Mouse (Mus musculus): Measurements from ENCODE around the gene Ccdc175.
A peak's percentile ranks its signal among the peaks of the same experiment; 100 is the strongest.

The Ccdc175 gene

DNA sequence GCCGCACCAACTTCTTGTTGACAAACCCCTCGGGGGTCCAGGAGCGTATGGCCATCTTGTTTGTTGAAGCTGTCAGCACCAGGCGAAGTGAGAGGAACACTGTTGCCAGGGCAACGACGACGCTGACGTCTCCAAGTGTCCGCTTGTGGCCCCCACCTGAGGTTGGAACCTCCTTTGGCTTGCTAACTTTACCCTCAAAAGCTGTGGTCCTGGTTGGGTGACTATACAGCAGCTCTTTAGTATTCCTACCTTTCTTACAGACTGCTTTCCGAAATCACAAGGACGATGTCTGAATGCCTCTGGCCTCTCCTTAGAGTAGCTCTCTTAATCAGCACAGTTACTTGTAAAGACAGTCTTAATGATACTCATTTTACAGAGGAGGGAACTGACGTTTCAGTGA, at the start of gene Ccdc175:
Ccdc175 (minus strand) TSS at position 101 of the 400 bp plus-strand sequence.
- no peak for DNase-seq

DNA sequence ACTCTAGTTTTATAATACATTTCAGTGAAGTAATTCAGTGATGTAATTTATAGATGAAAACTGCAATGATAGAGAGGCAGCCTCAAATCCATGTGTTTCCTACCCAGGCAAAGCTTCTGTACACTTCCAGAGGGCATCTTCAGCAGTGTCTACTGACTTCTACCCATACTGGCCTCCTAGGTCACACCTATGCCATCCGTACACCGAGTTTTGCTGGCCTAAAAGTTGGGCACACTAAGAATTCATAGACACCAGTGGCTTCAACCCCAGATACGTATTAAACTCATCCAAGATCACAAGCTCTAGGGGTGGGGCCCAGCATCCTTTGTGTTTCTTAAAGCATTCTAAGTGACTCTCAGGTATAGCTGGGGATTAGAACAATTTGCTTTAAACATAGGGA, 49.3 kb upstream of the Ccdc175 start:
- DNase-seq, result no peak

- DNase-seq, result no peak
Observed at GRCm38 (mm10) chr12:72232826-72233790, 48.3 kb upstream of the Ccdc175 start.

DNA sequence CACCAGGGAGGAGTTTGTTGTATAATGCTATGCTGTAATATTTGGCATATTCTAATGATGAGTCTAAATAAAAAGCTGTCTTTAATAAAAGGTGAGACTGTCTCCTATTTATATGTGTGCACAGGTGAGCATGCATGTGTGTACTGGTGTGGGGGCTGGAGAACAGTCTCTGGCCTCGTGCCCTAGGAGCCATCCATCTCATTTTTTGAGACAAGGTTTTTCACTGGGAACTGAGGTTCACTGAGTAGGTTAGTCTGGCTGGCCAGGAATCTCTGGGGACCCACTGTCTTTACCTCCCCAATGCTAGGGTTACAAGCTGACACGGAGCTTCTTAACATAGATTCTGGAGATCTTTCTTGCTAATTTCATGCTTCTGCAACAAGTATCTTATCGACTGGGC, 47.3 kb upstream of the Ccdc175 start:
- no peak for DNase-seq

GRCm38 (mm10) chr12:72229451-72230196, 44.8 kb upstream of the Ccdc175 start:
- no peak for DNase-seq

GRCm38 (mm10) chr12:72227731-72228130, 42.9 kb upstream of the Ccdc175 start:
- DNase-seq, result no peak

- no peak for DNase-seq
Observed at GRCm38 (mm10) chr12:72225371-72225770, 40.5 kb upstream of the Ccdc175 start.

GRCm38 (mm10) chr12:72223557-72224102, 38.8 kb upstream of the Ccdc175 start:
- no peak for DNase-seq

DNA sequence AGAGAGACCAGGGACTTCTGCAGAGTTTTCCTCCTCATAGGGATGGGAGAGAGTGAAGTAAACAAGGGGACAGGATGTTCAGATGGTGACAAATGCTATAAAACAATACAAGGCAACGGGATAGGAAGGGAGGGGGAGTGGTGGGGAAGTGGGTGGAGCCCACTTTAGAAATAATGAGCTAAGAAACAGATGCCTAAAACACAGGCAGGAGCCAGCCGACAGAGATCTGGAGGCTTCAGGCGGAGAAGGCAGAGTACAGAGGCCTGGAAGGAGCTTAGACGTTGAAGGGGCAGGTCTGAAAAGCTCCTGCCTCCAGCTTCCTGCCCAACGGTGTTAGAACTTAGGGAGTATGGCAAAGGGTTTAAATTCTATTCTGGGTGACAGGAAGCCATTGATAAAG, 28.7 kb upstream of the Ccdc175 start:
- no peak for DNase-seq

GRCm38 (mm10) chr12:72200828-72201227, 16.0 kb upstream of the Ccdc175 start:
- no peak for DNase-seq

GRCm38 (mm10) chr12:72197925-72198486, 13.2 kb upstream of the Ccdc175 start:
- DNase-seq, result no peak

GRCm38 (mm10) chr12:72197434-72197833, 12.6 kb upstream of the Ccdc175 start:
- DNase-seq, result no peak

DNA sequence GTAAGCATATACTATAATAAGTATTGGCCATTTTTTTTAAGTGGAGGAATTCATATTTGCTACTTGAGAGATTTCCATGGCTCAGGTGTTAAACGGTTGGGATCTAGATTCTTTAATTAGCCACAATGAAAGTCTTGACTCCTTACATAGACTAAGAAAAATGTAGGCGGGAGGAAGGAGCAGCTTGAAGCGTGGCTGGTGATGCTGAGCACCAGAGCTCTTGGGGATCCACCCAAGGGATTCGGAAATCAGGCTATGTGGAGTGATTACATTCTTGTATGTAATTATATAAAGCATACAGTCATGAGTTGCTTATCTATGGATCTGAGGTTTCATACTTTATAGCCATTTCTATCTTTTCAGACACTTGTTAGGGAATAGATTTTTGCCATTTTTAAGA, 5.3 kb downstream of the Ccdc175 start:
- DNase-seq, result no peak

- DNase-seq, result no peak
Observed at GRCm38 (mm10) chr12:72178322-72178721, 6.5 kb downstream of the Ccdc175 start.

DNA sequence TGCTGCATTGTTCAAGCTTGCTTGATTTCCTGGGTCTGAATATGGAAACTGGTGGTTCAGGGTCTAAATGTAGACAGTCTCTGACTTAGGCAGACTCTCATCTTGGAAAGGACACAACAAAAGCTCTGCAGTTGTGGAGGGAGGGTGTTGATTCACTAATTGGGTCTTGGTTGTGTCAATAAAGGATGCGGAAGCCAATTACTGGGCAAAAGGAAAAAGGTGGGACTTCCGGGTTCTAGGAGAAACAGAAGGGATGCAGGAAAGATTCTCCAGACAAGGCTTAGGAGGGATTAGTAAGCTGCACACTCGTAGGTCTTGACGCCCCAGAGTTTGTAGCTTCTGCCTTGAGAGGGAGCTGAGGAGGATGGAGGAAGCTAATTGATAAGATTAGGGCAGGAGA, 26.4 kb downstream of the Ccdc175 start:
- no peak for DNase-seq

DNA sequence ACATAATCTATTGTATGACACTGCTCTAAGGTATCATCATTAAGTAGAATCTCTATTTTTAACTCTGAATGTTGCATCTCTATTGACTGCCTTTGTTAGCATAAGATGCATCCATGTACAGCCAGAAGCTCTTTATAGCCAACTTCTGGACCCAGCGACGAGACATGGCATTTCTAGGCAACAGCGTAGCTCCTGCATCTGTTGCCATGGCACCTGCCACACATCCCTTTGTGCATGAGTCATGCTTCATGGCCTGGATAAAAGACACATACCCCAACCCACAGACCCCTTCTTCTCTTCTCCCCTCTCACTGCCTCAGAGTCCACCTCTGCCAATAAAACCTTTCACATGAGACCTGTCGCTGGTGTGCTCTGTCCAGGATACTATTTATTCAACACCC, 34.0 kb downstream of the Ccdc175 start:
- no peak for DNase-seq

- no peak for DNase-seq
Observed at GRCm38 (mm10) chr12:72129203-72129602, 55.6 kb downstream of the Ccdc175 start.

GRCm38 (mm10) chr12:72115686-72116345, 69.0 kb downstream of the Ccdc175 start:
- no peak for DNase-seq

DNA sequence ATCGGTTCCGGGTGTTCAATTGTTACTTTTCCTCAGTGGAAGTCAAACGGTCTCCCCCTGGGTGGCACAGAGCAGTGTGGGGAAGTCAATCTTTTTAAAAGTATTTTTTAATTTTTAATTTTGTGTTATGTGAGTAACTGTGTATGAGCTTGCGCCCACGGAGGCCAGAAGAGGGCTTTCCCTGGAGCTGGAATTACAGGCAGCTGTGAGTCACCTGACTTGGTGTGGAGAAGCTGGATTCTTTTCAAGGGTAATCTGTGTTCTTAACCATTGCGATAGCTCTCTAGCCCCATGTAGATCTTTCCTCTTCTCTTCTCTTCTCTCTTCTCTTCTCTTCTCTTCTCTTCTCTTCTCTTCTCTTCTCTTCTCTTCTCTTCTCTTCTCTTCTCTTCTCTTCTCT, 69.7 kb downstream of the Ccdc175 start:
- DNase-seq, result no peak

DNA sequence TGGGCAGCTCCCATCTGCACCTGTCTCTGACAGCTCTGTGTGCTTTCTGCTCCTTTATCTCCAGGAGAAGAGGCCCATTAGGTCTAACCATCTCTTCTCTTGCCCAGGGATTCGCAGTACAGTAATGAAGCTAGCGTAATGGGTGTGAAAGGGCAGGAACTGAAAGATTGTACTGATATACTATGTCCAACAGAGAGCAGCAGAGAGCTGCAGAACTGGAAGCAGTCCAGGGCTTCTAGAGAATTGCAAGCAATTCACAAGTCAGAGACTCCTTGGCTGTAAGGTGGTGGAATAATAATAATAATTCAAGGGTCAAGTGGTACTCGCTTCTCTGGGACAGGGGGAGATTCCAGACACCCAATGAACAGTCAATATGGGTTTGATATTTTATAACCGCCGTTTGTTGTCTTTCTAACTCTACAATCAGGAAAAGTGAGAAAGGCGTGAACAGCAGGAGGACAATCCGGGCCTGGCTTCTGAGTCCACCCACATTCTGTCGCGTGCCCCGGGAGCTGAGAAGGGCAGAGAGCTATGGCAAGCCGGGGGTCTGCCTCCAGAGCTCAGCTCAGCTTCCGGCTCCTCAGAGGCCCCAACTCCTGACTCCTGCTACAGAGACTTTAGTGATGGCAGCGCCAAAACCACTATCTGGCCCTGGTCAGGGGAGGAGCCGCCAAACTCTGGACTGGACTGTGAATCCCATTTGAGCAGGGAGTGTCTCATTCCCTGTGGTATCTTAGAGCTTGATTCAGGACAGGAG, 80.1 kb downstream of the Ccdc175 start:
- peak; percentile 39 for DNase-seq

- DNase-seq, result no peak
Observed at GRCm38 (mm10) chr12:72104027-72104426, 80.8 kb downstream of the Ccdc175 start.

DNA sequence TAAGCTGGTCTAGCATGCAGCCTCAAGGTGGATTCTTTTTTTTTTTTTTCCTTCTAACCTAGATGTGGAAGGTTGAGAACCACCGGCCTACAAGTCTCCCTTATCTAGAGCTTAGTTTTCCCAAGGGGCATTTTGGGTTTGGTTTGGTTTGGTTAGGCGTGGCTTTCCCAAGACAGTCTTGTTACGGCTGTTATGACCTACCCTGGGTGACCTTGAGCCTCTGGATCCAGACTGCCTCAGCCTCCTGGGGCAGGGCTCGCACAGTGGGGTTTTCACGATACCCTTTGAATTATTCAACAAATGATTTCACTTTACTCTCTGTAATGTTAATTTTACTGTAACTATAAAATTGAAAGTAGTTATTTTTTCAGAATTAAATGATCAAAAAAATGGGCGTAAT, 82.1 kb downstream of the Ccdc175 start:
- DNase-seq, result no peak
